Mouse (Mus musculus) intestine, embryonic 15.5 days (tissue): ENCODE data around the gene Gm5447. TPM values are rescaled to one million over a fixed set of nuclear protein-coding genes. Genes with fewer than 3 reads are reported as not detected.

Experiments
- ATAC-seq: fragments of 200-750 bp; cut with Nextera tagmentation; 2 replicates; pipeline ENCODE4 v1.8.0; 2017; ENCODE audit warnings: moderate TSS enrichment, moderate library complexity
- H3K27ac ChIP-seq: fragments of 300-500 bp; sonication (generic); 2 replicates; pipeline ENCODE4 v1.5.1; 2015; ENCODE audit warnings: mild to moderate bottlenecking, inconsistent platforms
- H3K27me3 ChIP-seq: fragments of 300-500 bp; sonication (generic); replicated peaks from 2 replicates; pipeline ENCODE4 v1.6.1; 2015; ENCODE audit warnings: inconsistent platforms
- H3K36me3 ChIP-seq: fragments of 300-500 bp; sonication (generic); 2 replicates; pipeline ENCODE4 v1.6.1; 2015; ENCODE audit warnings: inconsistent platforms
- H3K4me1 ChIP-seq: fragments of 300-500 bp; sonication (generic); replicated peaks from 2 replicates; pipeline ENCODE4 v1.6.1; 2015; ENCODE audit warnings: inconsistent platforms
- H3K4me2 ChIP-seq: fragments of 300-500 bp; sonication (generic); replicated peaks from 2 replicates; pipeline ENCODE4 v1.6.1; 2015; ENCODE audit warnings: mild to moderate bottlenecking, inconsistent platforms
- H3K4me3 ChIP-seq: fragments of 300-500 bp; sonication (generic); replicated peaks from 2 replicates; pipeline ENCODE4 v1.5.1; 2015; ENCODE audit warnings: inconsistent platforms
- H3K9ac ChIP-seq: fragments of 300-500 bp; sonication (generic); 2 replicates; pipeline ENCODE4 v1.6.1; 2015; ENCODE audit warnings: inconsistent platforms
- H3K9me3 ChIP-seq: fragments of 300-500 bp; sonication (generic); 2 replicates; pipeline ENCODE4 v1.6.1; 2016; ENCODE audit warnings: inconsistent platforms
- WGBS: fragments of 180-500 bp; shearing (Covaris S2); methylation state at CpG from one replicate; pipeline ENCODE4 v1.1.7; 2015; 5-methylcytosine and 5-hydroxymethylcytosine counted together
- polyA plus RNA-seq: library from polyadenylated mRNA; unstranded; fragments of >200 nt; fragmentation: Nextera tagmentation; extraction: Ambion mirVana; gene quantifications from 2 replicates; pipeline ENCODE4 v1.2.1, GENCODE M21; 2015

The Gm5447 gene
- polyA plus RNA-seq: 0.13 and 0.30 TPM in 2 replicates

GRCm38 (mm10) chr13:30973501-30974246 is at the start of gene Gm5447, which contains the start of gene Exoc2:
Gm5447 (plus strand) TSS chr13:30974204.
Exoc2 (minus strand) TSS chr13:30974093.
- peak within 1 kb of the TSS; percentile 61 for H3K4me2 ChIP-seq
- WGBS: under 1% methylated on average over 54 of the region's 54 CpGs
- H3K36me3 ChIP-seq: no peaks in the 10 kb centered on the region
- H3K27me3 ChIP-seq: no peaks in the 10 kb centered on the region
- peak within 1 kb of the TSS; percentile 92 for H3K27ac ChIP-seq
- H3K9ac ChIP-seq: peak within 1 kb of the TSS; percentile 95
- ATAC-seq: peak; percentile 99
- H3K4me3 ChIP-seq: peak within 1 kb of the TSS; percentile 90
- H3K4me1 ChIP-seq: peaks cover 9% of the 10 kb centered on the region
- H3K9me3 ChIP-seq: no peaks in the 10 kb centered on the region

GRCm38 (mm10) chr13:30924269-30924668 is 49.7 kb upstream of the Gm5447 start:
- Histone ChIP-seq H3K9me3 (no peaks in the 10 kb centered on the region), H3K4me1 (no peaks in the 10 kb centered on the region), H3K9ac (no peak overlapping the region), H3K4me3 (no peak overlapping the region), H3K27me3 (no peaks in the 10 kb centered on the region), H3K27ac (no peak overlapping the region), H3K4me2 (no peak overlapping the region), H3K36me3 (no peaks in the 10 kb centered on the region)
- no peak for ATAC-seq
- 63% methylated on average over 6 of the region's 6 CpGs for WGBS

GRCm38 (mm10) chr13:30929119-30929518 is 44.9 kb upstream of the Gm5447 start:
- H3K9ac ChIP-seq: no peak overlapping the region
- WGBS: 86% methylated on average over 2 of the region's 2 CpGs
- ATAC-seq: no peak
- no peaks in the 10 kb centered on the region for H3K27me3 ChIP-seq
- no peaks in the 10 kb centered on the region for H3K9me3 ChIP-seq
- 0 out of 2 replicates have a peak, but pooled peaks cover 3% of the 10 kb centered on the region for H3K36me3 ChIP-seq
- no peak overlapping the region for H3K27ac ChIP-seq
- no peak overlapping the region for H3K4me2 ChIP-seq
- no peaks in the 10 kb centered on the region for H3K4me1 ChIP-seq
- H3K4me3 ChIP-seq: no peak overlapping the region

GRCm38 (mm10) chr13:30931613-30932012 is 42.4 kb upstream of the Gm5447 start:
- Histone ChIP-seq H3K27me3 (no peaks in the 10 kb centered on the region), H3K27ac (no peak overlapping the region), H3K4me1 (no peaks in the 10 kb centered on the region), H3K9ac (no peak overlapping the region), H3K36me3 (0 out of 2 replicates have a peak, but pooled peaks cover 4% of the 10 kb centered on the region), H3K4me3 (no peak overlapping the region), H3K4me2 (no peak overlapping the region), H3K9me3 (no peaks in the 10 kb centered on the region)
- ATAC-seq: no peak
- WGBS: 76% methylated on average over 4 of the region's 4 CpGs

GRCm38 (mm10) chr13:30932972-30933371 is 41.0 kb upstream of the Gm5447 start:
- no peak overlapping the region for H3K27ac ChIP-seq
- no peaks in the 10 kb centered on the region for H3K27me3 ChIP-seq
- H3K4me1 ChIP-seq: no peaks in the 10 kb centered on the region
- no peak overlapping the region for H3K4me3 ChIP-seq
- no peak overlapping the region for H3K9ac ChIP-seq
- H3K9me3 ChIP-seq: no peaks in the 10 kb centered on the region
- no peak overlapping the region for H3K4me2 ChIP-seq
- 77% methylated on average over 6 of the region's 6 CpGs for WGBS
- ATAC-seq: no peak
- 0 out of 2 replicates have a peak, but pooled peaks cover 4% of the 10 kb centered on the region for H3K36me3 ChIP-seq

GRCm38 (mm10) chr13:30945788-30946187 is 28.2 kb upstream of the Gm5447 start:
- no peak for ATAC-seq
- Histone ChIP-seq H3K27ac (no peak overlapping the region), H3K9ac (no peak overlapping the region), H3K4me2 (no peak overlapping the region), H3K4me3 (no peak overlapping the region), H3K27me3 (no peaks in the 10 kb centered on the region), H3K36me3 (no peaks in the 10 kb centered on the region), H3K4me1 (peaks cover 4% of the 10 kb centered on the region; the same call in 1 of the 2 replicates), H3K9me3 (no peaks in the 10 kb centered on the region)

- H3K9me3 ChIP-seq: no peaks in the 10 kb centered on the region
- no peak overlapping the region for H3K9ac ChIP-seq
- no peak overlapping the region for H3K4me3 ChIP-seq
- no peaks in the 10 kb centered on the region for H3K27me3 ChIP-seq
- H3K4me1 ChIP-seq: peaks cover 4% of the 10 kb centered on the region; the same call in 1 of the 2 replicates
- no peak overlapping the region for H3K27ac ChIP-seq
- H3K4me2 ChIP-seq: no peak overlapping the region
- ATAC-seq: no peak
- WGBS: 88% methylated on average over 15 of the region's 15 CpGs
- H3K36me3 ChIP-seq: no peaks in the 10 kb centered on the region
These were observed 26.9 kb upstream of the Gm5447 start for GRCm38 (mm10) chr13:30947129-30947528.

GRCm38 (mm10) chr13:30947540-30947939 is 26.5 kb upstream of the Gm5447 start, which contains the start of gene Hus1b:
Hus1b (minus strand) TSS chr13:30947759.
- no peaks in the 10 kb centered on the region for H3K36me3 ChIP-seq
- H3K9me3 ChIP-seq: no peaks in the 10 kb centered on the region
- 94% methylated on average over 11 of the region's 11 CpGs for WGBS
- no peak for ATAC-seq
- H3K9ac ChIP-seq: no peak within 1 kb of the TSS
- H3K4me3 ChIP-seq: no peak within 1 kb of the TSS
- H3K27me3 ChIP-seq: no peaks in the 10 kb centered on the region
- no peak within 1 kb of the TSS for H3K27ac ChIP-seq
- H3K4me1 ChIP-seq: peaks cover 4% of the 10 kb centered on the region; the same call in 1 of the 2 replicates
- no peak within 1 kb of the TSS for H3K4me2 ChIP-seq

- H3K36me3 ChIP-seq: no peaks in the 10 kb centered on the region
- ATAC-seq: no peak
- no peaks in the 10 kb centered on the region for H3K9me3 ChIP-seq
- peaks cover 4% of the 10 kb centered on the region; the same call in 1 of the 2 replicates for H3K4me1 ChIP-seq
- H3K27ac ChIP-seq: no peak overlapping the region
- no peak overlapping the region for H3K4me2 ChIP-seq
- 93% methylated on average over 9 of the region's 9 CpGs for WGBS
- H3K27me3 ChIP-seq: no peaks in the 10 kb centered on the region
- no peak overlapping the region for H3K4me3 ChIP-seq
- H3K9ac ChIP-seq: no peak overlapping the region
These were observed 24.8 kb upstream of the Gm5447 start for GRCm38 (mm10) chr13:30949181-30949580.

GRCm38 (mm10) chr13:30952044-30952443 is 22.0 kb upstream of the Gm5447 start:
- Histone ChIP-seq H3K4me1 (peaks cover 4% of the 10 kb centered on the region; the same call in 1 of the 2 replicates), H3K27me3 (no peaks in the 10 kb centered on the region)

GRCm38 (mm10) chr13:30953580-30953979 is 20.4 kb upstream of the Gm5447 start:
- no peak overlapping the region for H3K4me2 ChIP-seq
- no peak for ATAC-seq
- no peaks in the 10 kb centered on the region for H3K9me3 ChIP-seq
- H3K27ac ChIP-seq: no peak overlapping the region
- no peak overlapping the region for H3K9ac ChIP-seq
- no peaks in the 10 kb centered on the region for H3K36me3 ChIP-seq
- no peaks in the 10 kb centered on the region for H3K4me1 ChIP-seq
- H3K27me3 ChIP-seq: no peaks in the 10 kb centered on the region
- H3K4me3 ChIP-seq: no peak overlapping the region
- WGBS: 18% methylated on average over 1 of the region's 1 CpGs

More at GRCm38 (mm10) chr13:30952044-30952443, 22.0 kb upstream of the Gm5447 start:
- 85% methylated on average over 2 of the region's 2 CpGs for WGBS
- Histone ChIP-seq H3K36me3 (no peaks in the 10 kb centered on the region), H3K4me2 (no peak overlapping the region), H3K4me3 (no peak overlapping the region), H3K27ac (no peak overlapping the region), H3K9ac (no peak overlapping the region), H3K9me3 (no peaks in the 10 kb centered on the region)
- ATAC-seq: no peak

GRCm38 (mm10) chr13:30960714-30961113 is 13.3 kb upstream of the Gm5447 start:
- no peak for ATAC-seq
- 79% methylated on average over 2 of the region's 2 CpGs for WGBS
- no peak overlapping the region for H3K4me3 ChIP-seq
- H3K27me3 ChIP-seq: no peaks in the 10 kb centered on the region
- no peak overlapping the region for H3K27ac ChIP-seq
- H3K4me1 ChIP-seq: no peaks in the 10 kb centered on the region
- H3K9ac ChIP-seq: no peak overlapping the region
- H3K4me2 ChIP-seq: no peak overlapping the region
- H3K36me3 ChIP-seq: no peaks in the 10 kb centered on the region
- no peaks in the 10 kb centered on the region for H3K9me3 ChIP-seq

- Histone ChIP-seq H3K4me2 (no peak overlapping the region), H3K36me3 (no peaks in the 10 kb centered on the region), H3K27me3 (no peaks in the 10 kb centered on the region), H3K27ac (no peak overlapping the region), H3K9ac (no peak overlapping the region), H3K9me3 (no peaks in the 10 kb centered on the region), H3K4me3 (no peak overlapping the region), H3K4me1 (peaks cover 4% of the 10 kb centered on the region; the same call in 1 of the 2 replicates)
- ATAC-seq: no peak
- WGBS: 51% methylated on average over 2 of the region's 2 CpGs
These were observed 12.1 kb upstream of the Gm5447 start for GRCm38 (mm10) chr13:30961932-30962331.
